Mouse (Mus musculus): ENCODE results near the gene Sbno2. TPM values are rescaled to one million over a fixed set of nuclear protein-coding genes. Genes with fewer than 3 reads are reported as not detected.

Gene Sbno2
- polyA plus RNA-seq, 1 experiment = 25.4 TPM

GRCm38 (mm10) chr10:80024229-80025043 is 80.9 kb downstream of the Sbno2 start:
- Histone ChIP-seq H3K27me3 (ENCODE audit: control insufficient read depth, insufficient read depth, low read length) (no peaks in the 10 kb centered on the region), H3K27ac (ENCODE audit: insufficient read depth, low read length) (no peak overlapping the region), H3K4me1 (ENCODE audit: control insufficient read depth, insufficient read depth, low read length) (no peaks in the 10 kb centered on the region), H3K4me3 (replicated peaks; ENCODE audit: insufficient read depth, low read depth, low read length) (no peak overlapping the region)
- no peak for DNase-seq
- WGBS = 71% methylated on average over 15 of the region's 15 CpGs
- no peak for TF ChIP-seq POLR2A (IDR thresholded peaks at IDR 0.05; ENCODE audit: borderline replicate concordance, insufficient read depth, low read length)
- no peak for TF ChIP-seq CTCF (IDR thresholded peaks at IDR 0.05; ENCODE audit: borderline replicate concordance, insufficient read depth, low read depth, low read length)

GRCm38 (mm10) chr10:80023758-80024157 is 81.6 kb downstream of the Sbno2 start:
- no peak overlapping the region for H3K27ac ChIP-seq (ENCODE audit: insufficient read depth, low read length)
- no peak for DNase-seq
- H3K4me1 ChIP-seq (ENCODE audit: control insufficient read depth, insufficient read depth, low read length) = no peaks in the 10 kb centered on the region
- TF ChIP-seq POLR2A (IDR thresholded peaks at IDR 0.05; ENCODE audit: borderline replicate concordance, insufficient read depth, low read length) = no peak
- TF ChIP-seq CTCF (IDR thresholded peaks at IDR 0.05; ENCODE audit: borderline replicate concordance, insufficient read depth, low read depth, low read length) = no peak
- H3K27me3 ChIP-seq (ENCODE audit: control insufficient read depth, insufficient read depth, low read length) = no peaks in the 10 kb centered on the region
- no peak overlapping the region for H3K4me3 ChIP-seq (replicated peaks; ENCODE audit: insufficient read depth, low read depth, low read length)
- 55% methylated on average over 5 of the region's 5 CpGs for whole genome bisulfite sequencing

- Histone ChIP-seq H3K27ac (ENCODE audit: insufficient read depth, low read length) (no peak overlapping the region), H3K4me1 (ENCODE audit: control insufficient read depth, insufficient read depth, low read length) (no peaks in the 10 kb centered on the region), H3K27me3 (ENCODE audit: control insufficient read depth, insufficient read depth, low read length) (no peaks in the 10 kb centered on the region), H3K4me3 (replicated peaks; ENCODE audit: insufficient read depth, low read depth, low read length) (no peak overlapping the region)
- WGBS = 87% methylated on average over 8 of the region's 8 CpGs
- DNase-seq = no peak
- TF ChIP-seq POLR2A (IDR thresholded peaks at IDR 0.05; ENCODE audit: borderline replicate concordance, insufficient read depth, low read length) (no peak), CTCF (IDR thresholded peaks at IDR 0.05; ENCODE audit: borderline replicate concordance, insufficient read depth, low read depth, low read length) (no peak)
Measured at GRCm38 (mm10) chr10:80022806-80023205, 82.6 kb downstream of the Sbno2 start.

- no peak for TF ChIP-seq POLR2A (IDR thresholded peaks at IDR 0.05; ENCODE audit: borderline replicate concordance, insufficient read depth, low read length)
- TF ChIP-seq CTCF (IDR thresholded peaks at IDR 0.05; ENCODE audit: borderline replicate concordance, insufficient read depth, low read depth, low read length) = no peak
- no peak for DNase-seq
- H3K27me3 ChIP-seq (ENCODE audit: control insufficient read depth, insufficient read depth, low read length) = no peaks in the 10 kb centered on the region
- no peak overlapping the region for H3K4me3 ChIP-seq (replicated peaks; ENCODE audit: insufficient read depth, low read depth, low read length)
- no peak overlapping the region for H3K27ac ChIP-seq (ENCODE audit: insufficient read depth, low read length)
- 42% methylated on average over 12 of the region's 12 CpGs for WGBS
- no peaks in the 10 kb centered on the region for H3K4me1 ChIP-seq (ENCODE audit: control insufficient read depth, insufficient read depth, low read length)
Measured at GRCm38 (mm10) chr10:80022164-80022563, 83.2 kb downstream of the Sbno2 start.

GRCm38 (mm10) chr10:80021320-80021641 is 84.1 kb downstream of the Sbno2 start:
- no peaks in the 10 kb centered on the region for H3K27me3 ChIP-seq (ENCODE audit: control insufficient read depth, insufficient read depth, low read length)
- no peak overlapping the region for H3K4me3 ChIP-seq (replicated peaks; ENCODE audit: insufficient read depth, low read depth, low read length)
- DNase-seq = no peak
- no peaks in the 10 kb centered on the region for H3K4me1 ChIP-seq (ENCODE audit: control insufficient read depth, insufficient read depth, low read length)
- 89% methylated on average over 13 of the region's 13 CpGs for WGBS
- TF ChIP-seq POLR2A (IDR thresholded peaks at IDR 0.05; ENCODE audit: borderline replicate concordance, insufficient read depth, low read length) (no peak), CTCF (IDR thresholded peaks at IDR 0.05; ENCODE audit: borderline replicate concordance, insufficient read depth, low read depth, low read length) (no peak)
- H3K27ac ChIP-seq (ENCODE audit: insufficient read depth, low read length) = no peak overlapping the region

- TF ChIP-seq CTCF (IDR thresholded peaks at IDR 0.05; ENCODE audit: borderline replicate concordance, insufficient read depth, low read depth, low read length) (no peak), POLR2A (IDR thresholded peaks at IDR 0.05; ENCODE audit: borderline replicate concordance, insufficient read depth, low read length) (no peak)
- no peak for DNase-seq
- no peaks in the 10 kb centered on the region for H3K4me1 ChIP-seq (ENCODE audit: control insufficient read depth, insufficient read depth, low read length)
- no peak overlapping the region for H3K27ac ChIP-seq (ENCODE audit: insufficient read depth, low read length)
- no peaks in the 10 kb centered on the region for H3K27me3 ChIP-seq (ENCODE audit: control insufficient read depth, insufficient read depth, low read length)
- no peak overlapping the region for H3K4me3 ChIP-seq (replicated peaks; ENCODE audit: insufficient read depth, low read depth, low read length)
- 81% methylated on average over 18 of the region's 18 CpGs for WGBS
Measured at GRCm38 (mm10) chr10:80020603-80021319, 84.6 kb downstream of the Sbno2 start.

- TF ChIP-seq POLR2A (IDR thresholded peaks at IDR 0.05; ENCODE audit: borderline replicate concordance, insufficient read depth, low read length) (no peak), CTCF (IDR thresholded peaks at IDR 0.05; ENCODE audit: borderline replicate concordance, insufficient read depth, low read depth, low read length) (no peak)
- Histone ChIP-seq H3K27ac (ENCODE audit: insufficient read depth, low read length) (no peak overlapping the region), H3K4me1 (ENCODE audit: control insufficient read depth, insufficient read depth, low read length) (no peaks in the 10 kb centered on the region), H3K4me3 (replicated peaks; ENCODE audit: insufficient read depth, low read depth, low read length) (no peak overlapping the region), H3K27me3 (ENCODE audit: control insufficient read depth, insufficient read depth, low read length) (no peaks in the 10 kb centered on the region)
- DNase-seq = no peak
- WGBS = 36% methylated on average over 11 of the region's 11 CpGs
Measured at GRCm38 (mm10) chr10:80020191-80020590, 85.2 kb downstream of the Sbno2 start.
